Mouse (Mus musculus) lung, postnatal 36 days (tissue): Measurements from ENCODE around the gene Dll4.

Experiments
- DNase-seq: peaks from one replicate; pipeline ENCODE4 v3.0.0; 2022; ENCODE audit warnings: mixed read lengths

Gene Dll4

DNA sequence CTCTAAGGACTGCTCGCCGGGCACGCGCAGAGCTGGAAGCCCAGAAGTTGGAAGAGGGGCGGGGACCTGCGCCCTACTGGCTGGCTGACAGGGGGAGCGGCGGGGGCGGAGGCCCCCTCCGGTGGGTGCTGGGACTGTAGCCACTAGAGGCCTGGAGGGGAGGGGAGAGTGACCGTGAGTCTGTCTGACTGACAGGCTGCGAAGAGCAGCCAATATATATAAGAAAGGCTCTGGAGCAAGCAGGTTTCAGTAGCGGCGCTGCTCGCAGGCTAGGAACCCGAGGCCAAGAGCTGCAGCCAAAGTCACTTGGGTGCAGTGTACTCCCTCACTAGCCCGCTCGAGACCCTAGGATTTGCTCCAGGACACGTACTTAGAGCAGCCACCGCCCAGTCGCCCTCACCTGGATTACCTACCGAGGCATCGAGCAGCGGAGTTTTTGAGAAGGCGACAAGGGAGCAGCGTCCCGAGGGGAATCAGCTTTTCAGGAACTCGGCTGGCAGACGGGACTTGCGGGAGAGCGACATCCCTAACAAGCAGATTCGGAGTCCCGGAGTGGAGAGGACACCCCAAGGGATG lies at the start of gene Dll4:
Gene Dll4 (plus strand): TSS at position 217 of the 576 bp plus-strand sequence.
- DNase-seq: peak; percentile 88

DNA sequence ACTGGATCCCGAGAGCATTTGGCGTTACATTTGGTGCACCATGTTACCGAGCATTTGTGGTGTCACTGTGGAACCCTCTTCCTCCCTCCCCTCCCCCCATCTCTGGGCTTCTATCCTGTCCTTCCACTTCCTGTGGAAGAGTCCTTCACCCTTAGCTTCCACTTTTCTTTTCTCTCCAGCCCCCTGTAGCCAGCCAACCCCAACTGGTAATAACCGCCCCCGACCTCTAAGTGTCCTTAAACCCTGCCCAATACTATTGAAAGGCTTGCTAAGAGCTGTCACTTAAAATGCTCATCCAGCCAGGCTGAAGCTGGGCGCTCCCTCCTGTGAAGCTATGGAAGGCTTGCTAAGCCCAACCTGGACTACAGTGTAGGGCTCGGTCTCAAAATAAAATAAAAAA lies 48.7 kb upstream of the Dll4 start:
- DNase-seq: no peak

DNA sequence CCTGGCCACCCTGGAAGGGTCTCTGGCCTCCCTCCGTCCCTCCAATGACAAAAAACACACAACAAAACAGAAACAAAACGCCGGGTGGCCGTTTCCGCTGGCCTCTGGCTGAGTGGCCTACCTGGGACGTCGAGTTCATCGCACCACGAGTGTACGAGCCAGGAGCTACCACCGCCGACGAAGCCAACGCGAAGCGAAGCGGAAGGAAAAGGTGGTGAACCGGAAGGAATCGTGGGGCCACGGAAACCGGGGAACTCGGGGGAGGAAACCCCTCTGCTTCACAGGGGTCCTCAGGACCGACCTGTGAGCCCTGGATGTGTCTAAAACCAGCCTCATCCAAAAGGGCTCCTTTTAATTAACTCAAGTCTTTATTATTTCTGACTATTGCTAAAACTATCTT lies 47.8 kb upstream of the Dll4 start:
- DNase-seq: no peak

DNA sequence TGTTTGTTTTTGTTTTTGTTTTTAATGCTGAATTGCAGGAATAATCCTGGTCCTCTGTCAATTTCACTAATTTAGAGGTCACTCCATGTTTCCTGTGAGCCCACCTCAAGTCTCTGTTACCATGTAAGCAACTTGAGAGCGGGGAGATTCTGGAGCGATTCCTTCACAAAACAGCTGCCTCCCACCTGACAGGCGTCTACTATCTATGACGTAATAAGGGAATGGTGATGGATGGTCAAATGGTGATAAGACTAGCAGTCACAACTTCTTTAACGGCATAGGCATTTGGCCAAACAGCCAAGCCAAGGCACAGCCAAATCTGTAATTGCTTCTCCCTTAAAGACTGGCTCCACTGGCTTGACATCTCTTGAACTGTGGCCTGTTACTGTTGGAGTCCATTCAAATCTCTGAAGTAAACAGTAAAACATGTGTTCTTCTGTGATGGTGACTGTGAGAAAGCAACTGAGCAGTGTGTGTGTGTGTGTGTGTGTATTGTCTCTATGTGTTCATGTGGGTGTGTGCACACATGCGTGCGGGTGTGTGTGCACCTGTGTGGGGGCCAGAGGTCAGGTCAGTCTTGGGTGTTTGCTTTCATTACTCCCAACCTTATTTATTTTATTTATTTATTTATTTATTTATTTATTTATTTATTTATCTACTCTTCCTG lies 43.6 kb upstream of the Dll4 start:
- DNase-seq: no peak

DNA sequence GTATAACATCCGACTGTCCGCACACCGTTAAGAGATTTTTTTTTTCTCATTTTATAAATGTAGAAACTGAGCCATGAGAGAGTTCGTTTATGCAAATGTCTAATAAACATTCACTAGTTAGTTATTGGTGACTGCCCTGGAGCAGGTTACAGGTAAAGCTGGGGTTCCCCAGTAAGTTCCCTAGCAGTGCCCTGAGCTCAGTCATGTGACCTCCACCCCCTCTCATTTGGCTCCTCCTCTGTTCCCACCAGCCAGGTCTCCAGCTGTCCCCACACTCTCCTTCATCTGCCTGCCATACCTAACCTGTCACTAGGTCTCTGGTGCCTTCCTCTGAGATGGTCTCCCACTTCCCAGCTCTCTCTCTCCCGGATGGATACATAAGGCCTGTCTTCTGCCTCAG lies 38.2 kb upstream of the Dll4 start:
- no peak for DNase-seq

DNA sequence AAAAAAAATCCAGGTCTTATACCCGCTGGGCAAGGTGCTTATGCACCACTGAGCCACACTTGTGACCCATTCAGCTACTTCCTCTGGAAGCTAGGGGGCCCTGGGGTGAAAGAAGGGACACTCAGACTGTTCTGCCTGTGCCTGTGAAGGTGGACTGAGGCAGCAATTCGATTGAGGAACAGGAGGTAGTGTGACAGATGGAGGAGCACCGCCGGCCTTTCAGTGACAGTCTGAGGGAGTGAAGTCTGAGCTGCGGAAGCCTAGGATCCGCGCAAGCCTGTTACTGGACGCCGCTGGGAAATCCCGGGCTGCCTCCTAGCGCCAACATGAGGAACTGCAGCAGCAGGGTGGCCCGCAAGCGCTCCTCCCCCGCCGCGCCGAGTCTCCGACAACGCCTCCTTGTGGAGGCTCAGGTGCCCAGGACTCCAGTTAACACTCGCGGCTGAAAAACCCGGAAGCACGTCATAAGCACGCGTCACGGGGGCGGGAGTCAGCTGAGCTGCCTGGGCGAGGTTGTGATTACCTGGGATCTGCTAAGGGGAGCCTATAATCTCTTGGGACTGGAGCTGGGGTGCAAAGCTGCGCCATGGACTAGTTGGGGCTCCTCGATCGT lies 37.2 kb upstream of the Dll4 start, which contains the start of gene Vps18:
Gene Vps18 (plus strand): TSS at position 471 of the 613 bp plus-strand sequence.
- DNase-seq: peak; percentile 99

DNA sequence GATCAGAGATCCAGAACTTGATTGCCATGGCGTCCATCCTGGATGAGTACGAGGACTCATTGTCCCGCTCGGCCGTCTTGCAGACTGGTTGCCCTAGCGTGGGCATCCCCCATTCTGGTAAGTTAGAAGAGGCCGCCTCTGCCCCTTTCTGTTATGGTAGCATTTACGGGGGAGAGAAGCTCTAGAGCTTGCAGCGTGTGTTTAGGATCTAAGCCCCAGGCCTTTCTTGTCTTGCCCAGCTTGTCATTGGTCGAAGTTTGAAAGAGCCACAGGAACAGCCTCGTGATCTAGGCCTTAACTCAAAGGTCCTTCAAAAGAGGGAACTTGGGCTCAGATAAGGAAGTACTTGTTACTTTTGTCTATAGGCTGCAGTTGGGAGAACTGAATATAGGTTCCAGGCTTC lies 36.6 kb upstream of the Dll4 start:
- peak; percentile 40 for DNase-seq

DNA sequence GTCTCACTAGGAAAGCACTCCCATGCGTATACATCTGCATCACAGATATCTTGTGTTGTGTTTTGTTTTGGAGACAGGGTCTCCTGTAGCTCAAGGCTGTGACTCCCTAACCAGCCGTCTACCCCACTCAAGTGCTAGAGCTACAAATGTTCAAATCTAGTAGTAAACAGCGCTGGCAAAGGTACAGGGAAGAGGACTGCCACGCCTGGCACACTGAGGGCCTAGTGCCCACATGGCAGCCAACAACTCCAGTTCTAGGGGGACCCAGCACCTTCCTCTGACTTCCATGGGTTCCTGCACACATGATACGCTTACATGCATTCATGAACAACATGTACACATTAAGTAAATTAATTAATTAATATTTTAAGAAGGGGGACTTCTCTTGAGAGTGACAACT lies 33.3 kb upstream of the Dll4 start:
- no peak for DNase-seq

DNA sequence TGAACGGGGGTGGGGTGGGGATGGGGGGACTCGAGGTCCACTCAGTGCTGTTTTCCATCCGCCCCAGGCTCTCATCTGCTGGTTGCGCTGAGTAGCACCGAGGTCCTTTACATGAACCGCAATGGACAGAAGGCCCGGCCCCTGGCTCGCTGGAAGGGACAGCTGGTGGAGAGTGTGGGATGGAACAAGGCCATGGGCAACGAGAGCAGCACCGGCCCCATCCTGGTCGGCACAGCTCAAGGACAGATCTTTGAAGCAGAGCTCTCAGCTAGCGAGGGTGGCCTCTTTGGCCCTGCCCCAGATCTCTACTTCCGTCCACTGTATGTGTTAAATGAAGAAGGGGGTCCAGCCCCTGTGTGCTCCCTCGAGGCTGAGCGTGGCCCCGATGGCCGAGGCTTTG lies 32.7 kb upstream of the Dll4 start:
- no peak for DNase-seq

DNA sequence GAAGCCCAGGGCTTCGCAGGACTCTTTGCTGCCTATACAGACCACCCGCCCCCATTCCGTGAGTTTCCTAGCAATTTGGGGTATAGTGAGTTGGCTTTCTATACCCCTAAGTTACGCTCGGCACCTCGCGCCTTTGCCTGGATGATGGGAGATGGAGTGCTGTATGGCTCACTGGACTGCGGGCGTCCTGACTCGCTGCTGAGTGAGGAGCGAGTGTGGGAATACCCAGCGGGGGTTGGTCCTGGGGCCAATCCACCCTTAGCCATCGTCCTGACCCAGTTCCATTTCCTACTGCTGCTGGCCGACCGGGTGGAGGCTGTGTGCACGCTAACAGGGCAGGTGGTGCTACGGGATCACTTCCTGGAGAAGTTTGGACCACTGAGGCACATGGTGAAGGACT lies 32.3 kb upstream of the Dll4 start:
- no peak for DNase-seq

DNA sequence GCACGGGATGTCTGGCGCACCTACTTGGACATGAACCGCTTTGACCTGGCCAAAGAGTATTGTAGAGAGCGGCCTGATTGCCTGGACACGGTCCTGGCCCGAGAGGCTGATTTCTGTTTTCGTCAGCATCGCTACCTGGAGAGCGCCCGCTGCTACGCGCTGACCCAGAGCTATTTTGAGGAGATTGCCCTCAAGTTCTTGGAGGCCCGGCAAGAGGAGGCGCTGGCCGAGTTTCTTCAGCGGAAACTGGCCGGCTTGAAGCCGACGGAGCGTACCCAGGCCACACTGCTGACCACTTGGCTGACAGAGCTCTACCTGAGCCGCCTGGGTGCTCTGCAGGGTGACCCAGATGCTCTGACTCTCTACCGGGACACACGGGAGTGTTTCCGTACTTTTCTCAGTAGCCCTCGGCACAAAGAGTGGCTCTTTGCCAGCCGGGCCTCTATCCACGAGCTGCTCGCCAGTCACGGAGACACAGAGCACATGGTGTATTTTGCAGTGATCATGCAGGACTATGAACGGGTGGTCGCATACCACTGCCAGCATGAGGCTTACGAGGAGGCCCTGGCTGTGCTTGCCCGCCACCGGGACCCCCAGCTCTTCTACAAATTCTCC lies 31.7 kb upstream of the Dll4 start:
- DNase-seq: no peak

DNA sequence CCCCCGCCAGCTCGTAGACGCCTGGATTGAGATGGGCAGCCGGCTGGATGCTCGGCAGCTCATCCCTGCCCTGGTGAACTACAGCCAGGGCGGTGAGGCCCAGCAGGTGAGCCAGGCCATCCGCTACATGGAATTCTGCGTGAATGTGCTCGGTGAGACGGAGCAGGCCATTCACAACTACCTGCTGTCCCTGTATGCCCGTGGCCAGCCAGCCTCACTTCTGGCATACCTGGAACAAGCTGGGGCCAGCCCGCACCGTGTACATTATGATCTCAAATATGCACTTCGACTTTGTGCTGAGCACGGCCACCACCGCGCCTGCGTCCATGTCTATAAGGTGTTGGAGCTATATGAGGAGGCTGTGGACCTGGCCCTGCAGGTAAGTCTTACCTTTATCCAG lies 31.2 kb upstream of the Dll4 start:
- DNase-seq: no peak

DNA sequence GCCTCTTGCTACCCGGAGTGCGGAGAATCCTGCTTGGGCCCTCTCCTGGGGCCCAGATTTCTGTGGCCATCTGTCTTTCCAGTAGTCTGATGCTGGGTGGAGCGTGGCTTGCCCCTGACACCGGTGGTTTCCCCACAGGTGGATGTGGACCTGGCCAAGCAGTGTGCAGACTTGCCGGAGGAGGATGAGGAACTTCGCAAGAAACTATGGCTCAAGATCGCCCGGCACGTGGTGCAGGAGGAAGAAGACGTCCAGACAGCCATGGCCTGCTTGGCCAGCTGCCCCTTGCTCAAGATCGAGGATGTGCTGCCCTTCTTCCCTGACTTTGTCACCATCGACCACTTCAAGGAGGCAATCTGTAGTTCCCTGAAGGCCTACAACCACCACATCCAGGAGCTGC lies 28.8 kb upstream of the Dll4 start:
- DNase-seq: peak; percentile 26

DNA sequence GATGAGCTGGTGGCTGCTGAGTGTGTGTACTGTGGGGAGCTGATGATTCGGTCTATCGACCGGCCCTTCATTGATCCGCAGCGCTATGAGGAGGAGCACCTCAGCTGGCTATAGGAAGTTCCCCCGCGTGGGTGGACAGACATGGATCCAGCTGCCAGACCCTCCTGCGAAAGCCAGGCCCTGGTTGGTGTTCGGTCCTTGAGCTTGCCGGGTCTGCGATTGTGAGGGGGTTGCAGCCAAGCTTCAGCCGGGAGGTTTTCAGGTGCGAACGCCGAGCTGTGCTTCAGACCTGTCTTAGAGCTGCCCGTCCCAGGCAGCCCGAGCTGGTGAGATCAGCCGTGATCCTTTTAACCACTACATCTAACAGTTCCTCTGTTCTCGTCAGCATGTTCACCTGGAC lies 28.1 kb upstream of the Dll4 start:
- DNase-seq: no peak

DNA sequence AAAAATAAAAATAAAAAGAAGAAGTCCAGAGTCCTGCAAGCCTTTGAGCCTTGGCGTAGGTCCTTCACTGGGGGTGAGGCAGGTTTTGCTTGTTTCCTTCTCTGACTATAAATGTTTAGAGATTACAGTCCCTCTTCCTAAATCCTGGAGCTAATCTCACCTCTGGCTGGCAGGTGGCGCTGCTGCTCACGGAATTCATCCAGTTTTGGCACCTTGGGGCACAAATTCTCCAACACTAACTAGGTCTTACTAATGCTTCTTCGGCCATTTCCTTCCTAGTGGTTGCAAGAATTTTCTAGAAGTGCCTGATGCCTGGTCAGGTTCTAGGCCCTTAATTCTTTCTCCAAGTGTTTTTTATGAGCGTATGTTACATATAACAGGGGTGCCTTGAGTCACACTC lies 27.3 kb upstream of the Dll4 start:
- DNase-seq: peak; percentile 82

DNA sequence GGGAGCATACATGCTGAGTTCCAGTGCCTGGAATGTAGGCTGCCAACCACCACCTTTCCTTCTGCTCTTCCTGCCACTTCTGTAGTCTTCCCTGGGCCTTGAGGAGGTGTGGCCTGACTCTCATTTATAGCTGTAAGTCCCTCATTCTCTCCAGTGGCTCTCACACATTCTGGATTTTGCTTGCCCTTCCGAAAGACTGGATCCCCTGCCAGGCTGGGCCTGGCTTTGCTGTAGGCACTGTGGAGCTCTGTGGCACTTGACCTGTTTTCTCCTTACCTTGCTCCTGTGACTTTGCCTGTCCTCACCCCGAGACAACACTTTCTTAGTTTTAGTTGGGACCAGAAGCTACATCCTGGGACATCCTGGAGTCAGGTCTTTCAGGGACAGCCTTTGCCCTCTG lies 26.7 kb upstream of the Dll4 start:
- DNase-seq: no peak

DNA sequence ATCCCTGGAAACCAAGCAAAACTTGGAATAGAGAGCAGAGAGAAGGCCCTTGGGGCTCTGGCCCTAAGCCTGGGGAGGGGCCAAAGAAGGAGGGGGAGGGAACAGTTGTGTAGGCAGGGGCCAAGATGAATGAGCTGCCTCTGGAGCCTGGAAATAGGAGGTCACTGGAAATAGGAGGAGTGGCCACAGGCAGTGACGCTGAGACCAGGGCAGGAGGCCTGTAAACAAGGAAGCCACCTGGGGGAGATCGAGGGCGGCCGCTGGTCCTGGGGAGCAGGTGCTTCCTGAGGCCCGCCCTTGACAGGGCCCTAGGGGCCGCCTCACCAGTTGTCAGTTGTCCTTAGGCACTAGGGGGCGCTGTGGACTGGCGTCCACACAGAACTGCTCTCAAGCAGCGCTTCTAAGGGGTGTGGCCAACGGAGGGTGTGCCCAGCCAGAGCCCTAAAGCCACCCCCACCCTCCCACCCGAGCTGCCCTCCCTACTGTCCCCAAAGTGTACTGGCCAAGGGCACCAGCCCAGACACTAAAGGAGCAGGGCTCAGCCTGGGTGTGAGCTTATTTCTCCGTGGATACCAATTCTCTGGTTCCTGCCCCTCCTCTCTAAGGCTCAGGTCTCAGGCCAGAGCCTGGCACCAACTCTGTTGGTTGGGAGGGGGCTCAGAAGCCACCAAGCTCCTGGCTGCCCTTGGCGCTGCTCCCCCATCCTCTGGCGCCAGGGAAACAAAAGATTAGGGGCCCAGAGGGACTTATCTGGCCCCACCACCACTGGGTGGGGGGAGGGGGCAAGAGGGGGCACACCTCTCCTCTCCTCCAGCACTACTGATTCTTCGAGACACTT lies 25.4 kb upstream of the Dll4 start:
- peak; percentile 96 for DNase-seq

DNA sequence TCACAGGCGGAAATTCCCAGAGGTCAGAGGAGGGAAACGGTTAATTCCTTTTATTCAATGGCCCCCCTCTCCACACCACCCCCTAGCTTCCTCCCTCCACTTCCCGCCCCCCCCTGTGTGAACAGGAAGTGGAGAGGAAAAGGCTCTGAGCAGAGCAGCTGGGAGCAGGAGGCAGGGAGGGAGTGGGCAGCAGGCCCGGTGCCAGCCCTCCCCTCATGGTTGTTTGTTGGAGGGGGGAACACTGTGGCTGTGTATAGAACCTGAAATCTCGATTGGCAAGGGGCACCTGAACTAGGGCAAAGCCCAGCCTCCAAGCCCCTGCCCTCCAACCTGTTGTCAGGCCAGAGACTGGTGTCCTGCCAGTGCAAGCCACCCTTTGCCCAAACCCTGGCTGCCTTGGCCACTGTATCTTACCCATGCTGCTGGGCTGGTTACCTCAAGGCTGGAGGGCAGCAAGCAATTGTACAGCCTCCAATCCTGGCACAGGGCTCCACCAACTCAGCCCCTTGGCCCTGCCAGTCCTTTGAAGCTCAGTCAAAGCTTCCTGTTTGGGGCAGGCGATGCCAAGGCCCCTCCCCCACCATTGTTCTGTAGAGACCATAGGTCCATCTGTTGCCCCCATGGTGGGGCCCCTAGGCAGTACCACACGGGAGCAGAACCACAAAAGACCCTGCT lies 24.6 kb upstream of the Dll4 start:
- DNase-seq: peak; percentile 74

DNA sequence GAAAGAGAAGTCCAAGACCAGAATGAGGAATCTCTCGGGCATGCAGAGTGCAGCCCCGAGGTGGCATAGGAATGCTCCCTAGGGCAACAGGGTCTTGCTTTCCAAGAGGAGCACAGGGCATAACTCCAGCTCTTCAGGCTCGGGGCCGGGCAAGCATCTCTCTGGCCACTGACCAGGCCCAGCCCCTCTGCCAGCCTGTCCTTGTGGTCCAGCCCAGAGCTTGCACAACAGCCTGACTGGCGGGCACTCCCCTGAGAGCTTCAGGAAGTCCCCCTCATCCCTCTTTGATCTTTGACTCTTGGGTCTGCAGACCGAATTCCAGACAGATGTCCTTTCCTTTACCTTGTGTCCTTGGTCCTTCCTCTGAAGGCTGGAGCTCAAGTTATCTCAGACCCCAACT lies 22.7 kb upstream of the Dll4 start:
- DNase-seq: no peak

DNA sequence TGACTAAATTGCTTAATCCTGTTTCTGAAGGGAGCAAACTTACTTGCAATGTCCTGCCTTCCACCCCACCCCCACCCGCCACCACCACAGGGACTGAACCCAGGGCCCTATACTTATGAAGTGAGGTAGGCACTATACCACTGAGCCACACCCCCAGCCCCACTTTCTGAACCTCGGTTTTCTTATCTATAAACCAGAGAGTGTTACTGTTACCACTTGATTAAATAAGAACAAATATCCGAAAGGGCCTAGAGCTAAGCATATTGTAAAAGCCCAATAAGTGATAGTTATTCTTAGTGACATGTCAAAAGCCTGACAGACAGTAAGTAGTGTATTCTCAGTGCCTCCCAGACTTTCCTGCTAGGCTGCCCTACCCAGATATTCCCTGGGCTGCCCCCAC lies 21.2 kb upstream of the Dll4 start:
- no peak for DNase-seq

DNA sequence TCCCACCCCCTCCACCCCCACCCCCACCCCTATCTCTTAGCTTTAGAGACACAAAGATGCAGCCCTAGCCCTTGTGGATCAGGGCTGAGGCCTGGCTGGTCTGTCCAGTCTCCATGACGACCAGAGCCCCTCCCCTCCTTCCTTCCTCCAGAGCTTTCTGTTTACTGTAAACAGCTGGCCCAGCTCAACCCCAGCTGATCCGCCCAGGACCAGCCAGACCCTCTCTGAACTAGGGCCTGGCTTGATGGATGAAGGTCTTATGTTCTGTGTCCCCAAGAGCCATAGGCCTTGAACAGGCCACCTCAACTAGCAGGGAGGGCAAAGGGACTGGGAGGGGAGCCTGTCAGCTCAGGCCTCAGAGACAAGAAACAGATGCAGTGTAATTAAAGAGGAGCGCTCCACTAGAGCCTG lies 20.8 kb upstream of the Dll4 start:
- peak; percentile 88 for DNase-seq

DNA sequence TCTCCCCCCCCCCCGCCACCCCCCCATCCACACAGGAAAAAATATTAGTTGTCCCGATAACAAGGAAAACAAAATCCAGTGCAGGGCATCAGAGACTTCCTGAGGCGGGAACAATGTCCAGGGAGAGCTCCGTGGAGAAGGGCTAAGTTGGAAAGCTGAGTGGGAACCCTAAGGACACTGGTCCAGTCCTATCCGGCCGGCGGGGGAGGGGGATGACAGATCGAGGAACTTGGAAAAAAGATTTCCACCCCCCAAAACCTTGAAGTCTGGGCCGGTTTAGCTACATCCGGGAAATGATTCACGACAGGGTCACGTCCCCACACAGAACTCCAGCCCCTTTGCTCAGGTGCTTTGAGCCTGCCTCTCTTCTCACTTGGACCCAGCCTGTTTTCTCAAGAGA lies 14.0 kb upstream of the Dll4 start:
- peak; percentile 58 for DNase-seq
